Mouse (Mus musculus): ENCODE measurements around the gene Gm5615. TPM values are rescaled to one million over a fixed set of nuclear protein-coding genes. Genes with fewer than 3 reads are reported as not detected.

The Gm5615 gene
- not detected in 2 replicates for total RNA-seq (2021)
- long read RNA-seq, experiment 1: 0 reads
- long read RNA-seq, experiment 2: 0 reads

GRCm38 (mm10) chr9:36541863-36542262, at the start of gene Gm5615:
TSS of gene Gm5615 (minus strand) at chr9:36541963.
- DNase-seq: no peak

DNA sequence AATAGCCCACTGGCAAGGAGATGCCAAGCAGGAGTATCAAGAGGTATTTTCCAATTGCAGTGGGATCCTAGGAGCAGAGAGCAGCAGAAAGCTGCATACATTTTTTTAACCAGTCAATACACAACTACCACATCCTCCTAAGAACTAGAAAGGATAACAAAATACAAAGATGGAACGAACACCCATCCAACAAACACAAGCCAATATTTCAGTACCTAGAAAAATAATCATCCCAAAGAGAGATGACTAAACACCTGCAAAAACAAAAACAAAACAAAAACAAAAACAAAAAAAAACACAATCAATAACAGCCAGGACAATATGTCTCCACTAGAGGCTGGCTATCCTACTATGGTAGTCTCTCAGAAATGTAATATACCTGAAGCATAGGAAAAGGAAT, 40.8 kb upstream of the Gm5615 start, which contains the start of gene Gm17689:
Gm17689 (minus strand) TSS at position 101 of the 400 bp plus-strand sequence.
- DNase-seq: no peak

DNA sequence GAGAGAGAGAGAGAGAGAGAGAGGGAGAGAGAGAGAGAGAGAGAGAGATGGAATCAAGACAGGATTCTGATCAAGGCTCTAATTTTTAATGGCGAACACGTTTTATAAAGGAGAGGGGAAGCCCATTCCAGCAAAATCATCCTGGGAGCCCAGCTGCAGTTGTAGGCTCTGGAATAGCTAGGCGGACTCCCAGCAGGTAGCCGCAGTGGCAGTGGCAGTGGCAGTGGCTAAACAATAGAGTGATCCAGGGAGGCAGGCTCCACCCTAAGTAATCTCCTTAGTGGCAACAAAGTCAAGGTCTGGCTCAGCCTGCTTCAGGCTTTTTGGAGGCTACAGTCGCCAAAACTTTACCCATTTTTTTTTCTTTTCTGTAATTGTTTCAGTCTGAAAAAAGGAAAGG, 37.6 kb downstream of the Gm5615 start:
- DNase-seq: no peak

DNA sequence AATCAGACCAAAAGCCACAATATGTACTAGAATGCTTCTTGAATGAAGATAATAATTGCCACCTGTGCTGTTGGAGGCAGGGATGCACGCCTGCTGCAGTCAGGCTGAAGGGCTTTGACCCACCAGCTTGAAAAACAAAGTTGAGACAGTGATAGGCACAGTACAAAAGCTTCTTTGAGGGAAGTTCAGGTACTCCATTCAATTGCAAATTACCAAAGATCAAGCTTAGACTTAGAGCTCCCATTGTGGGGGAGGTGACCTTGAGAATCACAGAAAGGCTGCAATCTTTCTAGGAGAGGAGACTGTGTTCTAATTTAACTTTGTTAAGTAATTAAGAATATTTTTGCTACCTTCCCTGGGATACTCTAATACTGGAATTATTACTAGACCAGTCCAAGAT, 45.9 kb downstream of the Gm5615 start:
- no peak for DNase-seq

GRCm38 (mm10) chr9:36494501-36495220, 47.1 kb downstream of the Gm5615 start:
- DNase-seq: no peak

Other genes starting within 250 kb of the Gm5615 start
- not detected in 2 replicates for gene Gm7257, start 110.1 kb downstream of the Gm5615 start, total RNA-seq (2021)
- not detected in 2 replicates for gene Gm9513, start 66.3 kb downstream of the Gm5615 start, total RNA-seq (2021)
- not detected in 2 replicates for gene Gm17689, start 40.7 kb upstream of the Gm5615 start, total RNA-seq (2021)
- gene A630095E13Rik, start 101.4 kb upstream of the Gm5615 start, total RNA-seq (2021): not detected in 2 replicates
- not detected in 2 replicates for gene Acrv1, start 151.3 kb upstream of the Gm5615 start, total RNA-seq (2021)
- 6.3 and 8.5 TPM in 2 replicates for gene Chek1, start 185.1 kb upstream of the Gm5615 start, total RNA-seq (2021)
- 230 and 253 TPM in 2 replicates for gene Stt3a, start 225.7 kb upstream of the Gm5615 start, total RNA-seq (2021)

Measured in adrenal gland, postnatal 14 days (tissue).